Mouse (Mus musculus) liver, embryonic 11.5 days (tissue): ENCODE measurements around the gene Tmem265. TPM values are rescaled to one million over a fixed set of nuclear protein-coding genes. Genes with fewer than 3 reads are reported as not detected.

ENCODE experiments used
- ATAC-seq: fragments of 200-750 bp; cut with Nextera tagmentation; replicated peaks from 2 replicates; pipeline ENCODE4 v1.8.0; 2017; ENCODE audit warnings: moderate number of reproducible peaks, mild to moderate bottlenecking, moderate TSS enrichment, moderate library complexity; ENCODE audit not compliant: low FRiP score
- DNase-seq: peaks from one replicate; pipeline ENCODE4 v3.0.0-alpha.2; 2017; ENCODE audit warnings: low spot score
- H3K27ac ChIP-seq: fragments of 300-500 bp; sonication (generic); 2 replicates; pipeline ENCODE4 v1.5.1; 2014; ENCODE audit warnings: mild to moderate bottlenecking, low read depth, low read length, control low read depth
- H3K27me3 ChIP-seq: fragments of 300-500 bp; sonication (generic); replicated peaks from 2 replicates; pipeline ENCODE4 v1.6.1; 2014; ENCODE audit warnings: low read length, mixed read lengths; ENCODE audit not compliant: control insufficient read depth, insufficient read depth
- H3K36me3 ChIP-seq: fragments of 300-500 bp; sonication (generic); 2 replicates; pipeline ENCODE4 v1.6.1; 2014; ENCODE audit warnings: mild to moderate bottlenecking, low read length, moderate library complexity, mixed read lengths; ENCODE audit not compliant: control insufficient read depth, insufficient read depth
- H3K4me1 ChIP-seq: fragments of 300-500 bp; sonication (generic); replicated peaks from 2 replicates; pipeline ENCODE4 v1.6.1; 2014; ENCODE audit warnings: low read length, mixed read lengths; ENCODE audit not compliant: control insufficient read depth, insufficient read depth
- H3K4me2 ChIP-seq: fragments of 300-500 bp; sonication (generic); 2 replicates; pipeline ENCODE4 v1.6.1; 2014; ENCODE audit warnings: mild to moderate bottlenecking, control low read depth, moderate library complexity
- H3K4me3 ChIP-seq: fragments of 300-500 bp; sonication (generic); 2 replicates; pipeline ENCODE4 v1.5.1; 2014; ENCODE audit warnings: low read depth, low read length, control low read depth
- H3K9ac ChIP-seq: fragments of 300-500 bp; sonication (generic); 2 replicates; pipeline ENCODE4 v1.6.1; 2014; ENCODE audit warnings: low read depth, low read length, control low read depth
- H3K9me3 ChIP-seq: fragments of 300-500 bp; sonication (generic); 2 replicates; pipeline ENCODE4 v1.6.1; 2016; ENCODE audit warnings: low read length, inconsistent platforms, mixed read lengths; ENCODE audit not compliant: control insufficient read depth
- WGBS: fragments of 180-500 bp; shearing (Covaris S2); extraction: QIAGEN DNeasy Blood & Tissue Kit; methylation state at CpG from one replicate; pipeline ENCODE4 v1.1.7; 2014; 5-methylcytosine and 5-hydroxymethylcytosine counted together
- polyA plus RNA-seq: library from polyadenylated mRNA; unstranded; fragments of >200 nt; fragmentation: Nextera tagmentation; extraction: Ambion mirVana; gene quantifications from 2 replicates; pipeline ENCODE4 v1.2.1, GENCODE M21; 2014

The Tmem265 gene
- polyA plus RNA-seq, 1 experiment from 2014 or later: 6.9 TPM

- Histone ChIP-seq H3K36me3 (peaks cover 35% of the 10 kb centered on the region), H3K4me2 (peak overlapping the region; percentile 66)
- ATAC-seq: no peak
Measured at GRCm38 (mm10) chr7:127613501-127613900, 52.3 kb downstream of the Tmem265 start.

GRCm38 (mm10) chr7:127614091-127614490, 52.9 kb downstream of the Tmem265 start:
- 34% methylated on average over 8 of the region's 8 CpGs for WGBS
- peaks cover 32% of the 10 kb centered on the region for H3K36me3 ChIP-seq
- ATAC-seq (no peak), DNase-seq (no peak)
- peak overlapping the region; percentile 66 for H3K4me2 ChIP-seq
- H3K9ac ChIP-seq: peak overlapping the region; percentile 97
- peaks cover 9% of the 10 kb centered on the region; the same call in 1 of the 2 replicates for H3K4me1 ChIP-seq
- no peak overlapping the region; the same call in 1 of the 2 replicates for H3K27ac ChIP-seq
- peak overlapping the region; percentile 98 for H3K4me3 ChIP-seq
- no peaks in the 10 kb centered on the region; the same call in 1 of the 2 replicates for H3K9me3 ChIP-seq
- H3K27me3 ChIP-seq: no peaks in the 10 kb centered on the region

More at GRCm38 (mm10) chr7:127613501-127613900, 52.3 kb downstream of the Tmem265 start:
- no peak for DNase-seq
- no peaks in the 10 kb centered on the region; the same call in 1 of the 2 replicates for H3K9me3 ChIP-seq
- peak overlapping the region; percentile 98 for H3K4me3 ChIP-seq
- peaks cover 9% of the 10 kb centered on the region; the same call in 1 of the 2 replicates for H3K4me1 ChIP-seq
- no peaks in the 10 kb centered on the region for H3K27me3 ChIP-seq
- H3K27ac ChIP-seq: no peak overlapping the region
- 87% methylated on average over 8 of the region's 8 CpGs for WGBS
- peak overlapping the region; percentile 97; the same call in 1 of the 2 replicates for H3K9ac ChIP-seq

GRCm38 (mm10) chr7:127614511-127614890, 53.3 kb downstream of the Tmem265 start:
- no peaks in the 10 kb centered on the region; the same call in 1 of the 2 replicates for H3K9me3 ChIP-seq
- peaks cover 9% of the 10 kb centered on the region; the same call in 1 of the 2 replicates for H3K4me1 ChIP-seq
- H3K27me3 ChIP-seq: no peaks in the 10 kb centered on the region
- WGBS: 1% methylated on average over 42 of the region's 44 CpGs
- H3K36me3 ChIP-seq: peaks cover 32% of the 10 kb centered on the region
- peak overlapping the region; percentile 98 for H3K4me3 ChIP-seq
- peak overlapping the region; percentile 74 for H3K27ac ChIP-seq
- DNase-seq (peak; percentile 72), ATAC-seq (peak; percentile 69)
- H3K9ac ChIP-seq: peak overlapping the region; percentile 97
- peak overlapping the region; percentile 66 for H3K4me2 ChIP-seq

- Histone ChIP-seq H3K27ac (peak within 1 kb of the TSS; percentile 74), H3K4me2 (peak within 1 kb of the TSS; percentile 66), H3K9ac (peak within 1 kb of the TSS; percentile 97), H3K36me3 (peaks cover 28% of the 10 kb centered on the region), H3K9me3 (no peaks in the 10 kb centered on the region; the same call in 1 of the 2 replicates), H3K4me1 (peaks cover 9% of the 10 kb centered on the region; the same call in 1 of the 2 replicates), H3K27me3 (no peaks in the 10 kb centered on the region), H3K4me3 (peak within 1 kb of the TSS; percentile 98)
- DNase-seq (peak; percentile 80), ATAC-seq (peak; percentile 77)
- 1% methylated on average over 47 of the region's 50 CpGs for WGBS
Measured at GRCm38 (mm10) chr7:127614891-127615843, 54.0 kb downstream of the Tmem265 start, which contains the start of gene Zfp629. TSS of gene Zfp629 (minus strand) at chr7:127615797.

GRCm38 (mm10) chr7:127616336-127616735, 55.1 kb downstream of the Tmem265 start:
- H3K36me3 ChIP-seq: peaks cover 16% of the 10 kb centered on the region
- no peaks in the 10 kb centered on the region; the same call in 1 of the 2 replicates for H3K9me3 ChIP-seq
- 74% methylated on average over 1 of the region's 1 CpGs for WGBS
- no peak for ATAC-seq
- H3K27me3 ChIP-seq: no peaks in the 10 kb centered on the region
- no peak overlapping the region for H3K4me3 ChIP-seq
- H3K4me1 ChIP-seq: peaks cover 9% of the 10 kb centered on the region; the same call in 1 of the 2 replicates
- DNase-seq: no peak
- H3K27ac ChIP-seq: no peak overlapping the region
- no peak overlapping the region for H3K4me2 ChIP-seq
- no peak overlapping the region for H3K9ac ChIP-seq

Other genes starting within 250 kb of the Tmem265 start
- 3.4 and 3.6 TPM in 2 replicates for gene Zfp768, start 215.8 kb upstream of the Tmem265 start, polyA plus RNA-seq
- gene Zfp747, start 185.3 kb upstream of the Tmem265 start, polyA plus RNA-seq: 4.9 and 5.8 TPM in 2 replicates
- 2.4 and 3.0 TPM in 2 replicates for gene 9130019O22Rik, start 174.2 kb upstream of the Tmem265 start, polyA plus RNA-seq
- 3.3 and 4.2 TPM in 2 replicates for gene E430018J23Rik, start 167.8 kb upstream of the Tmem265 start, polyA plus RNA-seq
- 4.6 and 4.8 TPM in 2 replicates for gene Zfp764, start 154.6 kb upstream of the Tmem265 start, polyA plus RNA-seq
- gene Zfp688, start 139.3 kb upstream of the Tmem265 start, polyA plus RNA-seq: 18.7 and 19.5 TPM in 2 replicates
- gene Zfp689, start 112.2 kb upstream of the Tmem265 start, polyA plus RNA-seq: 4.5 and 5.3 TPM in 2 replicates
- 39.0 and 40.6 TPM in 2 replicates for gene Prr14, start 101.8 kb upstream of the Tmem265 start, polyA plus RNA-seq
- gene Fbrs, start 82.2 kb upstream of the Tmem265 start, polyA plus RNA-seq: 8.9 and 12.4 TPM in 2 replicates
- gene Srcap, start 49.4 kb upstream of the Tmem265 start, polyA plus RNA-seq: 40.3 and 45.5 TPM in 2 replicates
- 13.0 and 16.1 TPM in 2 replicates for gene Gm42715, start 41.8 kb upstream of the Tmem265 start, polyA plus RNA-seq
- gene Phkg2, start 11.9 kb downstream of the Tmem265 start, polyA plus RNA-seq: 41.6 and 41.7 TPM in 2 replicates
- gene Ccdc189, start 27.2 kb downstream of the Tmem265 start, polyA plus RNA-seq: 5.4 and 6.2 TPM in 2 replicates
- 44.1 and 49.0 TPM in 2 replicates for gene Rnf40, start 27.4 kb downstream of the Tmem265 start, polyA plus RNA-seq
- gene Zfp629, start 54.4 kb downstream of the Tmem265 start, polyA plus RNA-seq: 8.3 and 9.8 TPM in 2 replicates
- gene Bcl7c, start 147.5 kb downstream of the Tmem265 start, polyA plus RNA-seq: 46.8 and 50.7 TPM in 2 replicates
- 5.5 and 5.8 TPM in 2 replicates for gene Ctf1, start 151.3 kb downstream of the Tmem265 start, polyA plus RNA-seq
- gene Ctf2, start 170.8 kb downstream of the Tmem265 start, polyA plus RNA-seq: 0.25 and 0.40 TPM in 2 replicates
- 3.1 and 3.7 TPM in 2 replicates for gene Fbxl19, start 183.2 kb downstream of the Tmem265 start, polyA plus RNA-seq
- 22.0 and 23.7 TPM in 2 replicates for gene Orai3, start 208.4 kb downstream of the Tmem265 start, polyA plus RNA-seq
- gene Setd1a, start 215.3 kb downstream of the Tmem265 start, polyA plus RNA-seq: 24.2 and 26.0 TPM in 2 replicates
- not detected in 2 replicates for gene Gm49388, start 224.2 kb downstream of the Tmem265 start, polyA plus RNA-seq
- 31.4 and 32.4 TPM in 2 replicates for gene Hsd3b7, start 239.2 kb downstream of the Tmem265 start, polyA plus RNA-seq